Mouse (Mus musculus) T-helper 17 cell (primary cell): Measurements from ENCODE around the gene Snorc.

Experiments
- in situ Hi-C, 2 experiments: fragments of 300-600 bp; cut with MboI, MseI; formaldehyde crosslinking; loops; 1 replicate in 1 of 2; 2 replicates in 1 of 2; pipeline ENCODE4 v1.15.1; 2025; ENCODE audit warnings: high pct_unique_total_duplicates in 2 of 2

Gene Snorc

DNA sequence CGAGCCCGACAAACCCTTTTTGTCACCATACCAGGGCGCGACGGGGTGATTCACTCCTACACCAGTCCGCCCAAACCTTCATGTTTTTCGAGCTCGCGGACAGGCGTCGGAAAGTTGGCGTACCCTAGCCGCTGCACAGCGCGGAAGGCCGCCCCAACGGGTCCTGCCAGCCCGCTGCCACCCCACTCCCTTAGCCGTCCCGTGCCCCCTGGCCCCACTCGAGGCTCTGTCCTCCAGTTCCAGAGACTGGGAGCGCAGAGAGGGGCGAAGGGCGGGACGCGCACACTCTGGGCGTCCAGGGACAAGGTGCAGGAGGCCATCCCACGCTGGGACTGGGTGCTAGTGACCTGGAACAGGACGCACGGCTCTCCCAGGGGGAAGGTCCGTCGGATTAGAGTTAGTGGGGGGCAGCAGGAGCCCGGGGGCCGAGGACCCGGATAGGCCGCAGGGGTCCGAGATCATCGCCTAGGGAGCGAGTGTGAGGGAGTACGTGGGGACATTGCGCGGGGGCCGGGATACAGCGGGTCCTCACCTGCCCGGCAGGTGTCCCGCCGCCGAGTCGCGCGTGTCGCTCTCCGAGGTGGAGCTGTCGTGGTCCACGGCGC, 39.6 kb downstream of the Snorc start, which contains the start of gene Neu2:
Gene Neu2 (plus strand): TSS at position 329 of the 605 bp plus-strand sequence.
- in situ Hi-C loops: no loop called here

DNA sequence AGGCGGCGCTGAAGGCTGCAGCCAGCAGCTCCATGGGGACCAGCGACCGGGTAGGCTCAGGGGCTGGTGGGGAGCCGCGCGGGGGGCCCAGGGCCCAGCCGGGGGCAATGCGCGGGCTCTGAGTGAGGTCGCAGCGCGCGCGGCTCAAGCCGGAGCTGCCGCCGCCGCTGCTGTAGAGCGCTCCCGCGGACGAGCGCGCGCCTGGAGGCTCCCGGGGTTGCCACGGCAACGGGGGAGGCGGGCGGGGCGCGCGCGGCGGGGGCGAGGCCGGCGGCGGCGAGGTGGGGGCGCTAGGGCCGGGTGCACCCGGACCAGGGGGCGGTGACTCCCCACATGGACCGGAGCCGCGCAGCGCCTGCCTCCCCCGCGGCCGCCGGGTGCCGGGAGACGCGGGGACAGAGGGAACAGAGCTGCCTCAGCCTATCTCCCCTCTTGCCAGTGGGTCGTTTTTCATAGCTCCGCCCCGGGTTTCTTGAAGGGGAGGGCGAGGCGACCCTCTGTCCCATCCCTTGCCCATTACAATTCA, 40.2 kb downstream of the Snorc start:
- in situ Hi-C loops: no loop called here

DNA sequence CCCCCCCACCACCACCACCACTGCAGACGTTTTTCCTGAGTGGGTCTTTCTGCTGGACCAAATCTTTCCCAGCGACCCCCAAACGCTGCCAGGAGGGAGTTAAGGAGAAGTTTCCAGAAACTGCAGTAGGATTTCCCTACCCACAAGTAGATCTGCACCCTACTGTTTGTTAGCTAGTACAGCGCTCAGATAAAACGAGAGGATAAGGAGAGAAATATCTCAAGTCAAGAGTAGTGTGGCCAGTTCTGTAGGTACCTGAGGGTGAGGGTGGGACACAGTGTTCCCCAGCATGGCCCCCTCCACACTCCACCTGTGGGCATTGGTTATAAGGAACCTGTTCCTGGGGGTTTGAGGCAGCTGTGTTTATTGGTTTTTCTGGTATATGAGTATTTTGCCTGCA, 40.8 kb downstream of the Snorc start:
- in situ Hi-C loops: no loop called here

DNA sequence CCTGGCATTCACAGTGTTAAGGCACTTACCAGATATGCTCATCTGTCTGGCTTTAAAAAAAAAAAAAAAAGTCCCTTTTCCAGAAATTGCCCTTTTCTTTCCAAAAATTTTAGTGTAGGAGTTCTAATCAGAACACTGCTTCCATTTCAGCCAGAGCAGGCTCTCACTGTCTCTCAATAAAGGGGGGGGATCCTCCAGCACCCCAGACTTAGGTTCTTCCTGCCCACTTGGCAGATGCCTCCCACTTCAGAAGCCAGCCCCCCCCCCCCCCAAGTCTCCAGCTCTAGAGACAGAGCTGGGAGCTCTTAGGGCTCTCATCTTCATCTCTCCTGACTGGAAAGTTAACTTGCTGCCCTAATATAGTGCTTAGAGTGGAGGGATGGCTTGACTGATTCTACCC, 50.4 kb downstream of the Snorc start:
- in situ Hi-C loops: no loop called here

DNA sequence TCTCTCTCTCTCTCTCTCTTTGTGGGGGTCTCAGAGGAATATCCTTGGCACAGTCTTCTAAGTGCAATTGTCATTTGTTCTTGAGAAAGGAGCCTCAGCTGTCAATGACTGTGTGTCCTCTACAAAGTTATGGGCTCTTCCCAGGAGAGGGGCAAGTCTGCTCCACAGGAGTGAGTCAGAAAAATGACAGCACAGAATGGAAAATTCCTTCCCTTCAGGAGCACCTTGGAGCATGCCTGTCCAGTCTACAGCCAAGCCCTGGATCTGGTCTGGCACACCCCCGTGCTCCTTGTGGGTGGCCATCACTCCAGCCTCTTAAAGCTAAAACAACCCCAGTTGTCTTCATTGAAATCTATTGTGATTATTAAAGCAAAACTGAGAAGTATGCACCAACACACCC, 51.5 kb downstream of the Snorc start:
- in situ Hi-C loops: no loop called here

DNA sequence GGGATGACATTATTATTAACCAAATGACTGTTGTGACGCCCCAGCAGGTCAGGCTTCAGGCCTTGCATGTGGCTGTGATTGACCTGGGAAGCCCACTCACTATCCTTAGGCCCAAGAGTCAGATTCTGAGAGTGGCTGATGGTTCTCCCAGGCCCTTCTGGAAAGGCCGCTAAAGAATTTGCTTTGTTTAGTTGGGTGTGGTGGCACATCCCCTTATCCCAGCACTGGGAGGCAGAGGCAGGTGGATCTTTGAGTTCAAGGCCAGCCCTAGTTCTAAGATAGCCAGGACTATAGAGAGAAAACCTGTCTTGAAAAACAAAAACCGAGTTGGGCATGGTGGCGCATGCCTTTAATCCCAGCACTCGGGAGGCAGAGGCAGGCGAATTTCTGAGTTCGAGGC, 55.0 kb downstream of the Snorc start:
- in situ Hi-C loops: loop anchor here in 1 of 2 experiments (25.0 kb wide), 1 partner anchor 812 kb away; no protein-coding TSS in a partner anchor
